Mouse (Mus musculus): Measurements from ENCODE around the gene Fbxo21.

Gene Fbxo21

DNA sequence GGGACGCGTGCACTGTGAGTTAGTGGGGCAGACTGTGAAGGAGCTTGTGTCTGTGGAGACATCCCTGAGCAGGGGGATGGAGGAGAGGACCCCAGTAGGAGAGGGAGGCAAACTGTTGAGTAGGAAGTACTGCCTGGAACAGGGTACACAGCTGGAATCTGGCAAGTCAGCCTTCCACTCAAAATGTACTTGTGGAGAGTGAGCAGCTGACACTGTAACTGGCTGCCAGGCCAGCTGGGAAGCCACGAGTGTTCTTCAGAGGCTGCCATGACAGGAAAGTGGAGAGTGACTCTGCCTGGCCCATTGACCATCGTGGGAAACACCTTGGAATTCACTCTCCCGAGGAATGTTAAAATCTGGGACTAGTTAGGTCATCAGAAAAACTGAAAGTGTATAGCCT lies 5.4 kb downstream of the Fbxo21 start:
- no peak for DNase-seq

DNA sequence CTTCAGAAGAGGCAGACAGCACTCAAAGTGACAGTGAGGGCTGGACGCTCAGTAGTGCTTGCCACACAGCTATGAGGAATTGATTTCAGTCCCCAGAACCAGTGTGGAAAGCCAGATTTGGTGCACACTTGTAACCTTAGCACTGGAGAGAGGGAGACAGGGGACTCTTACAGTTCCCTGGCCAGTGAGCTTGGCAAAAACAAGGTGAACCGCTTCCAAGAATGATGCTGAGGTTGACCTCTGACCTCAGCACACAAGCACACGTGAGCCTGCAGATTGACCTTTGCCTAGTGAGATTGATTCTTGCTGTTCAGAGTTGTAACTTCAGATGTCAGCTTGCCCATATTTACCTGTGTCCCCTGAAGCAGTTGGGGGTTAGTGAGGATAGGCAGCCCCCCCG lies 9.8 kb downstream of the Fbxo21 start:
- DNase-seq = peak; percentile 77

DNA sequence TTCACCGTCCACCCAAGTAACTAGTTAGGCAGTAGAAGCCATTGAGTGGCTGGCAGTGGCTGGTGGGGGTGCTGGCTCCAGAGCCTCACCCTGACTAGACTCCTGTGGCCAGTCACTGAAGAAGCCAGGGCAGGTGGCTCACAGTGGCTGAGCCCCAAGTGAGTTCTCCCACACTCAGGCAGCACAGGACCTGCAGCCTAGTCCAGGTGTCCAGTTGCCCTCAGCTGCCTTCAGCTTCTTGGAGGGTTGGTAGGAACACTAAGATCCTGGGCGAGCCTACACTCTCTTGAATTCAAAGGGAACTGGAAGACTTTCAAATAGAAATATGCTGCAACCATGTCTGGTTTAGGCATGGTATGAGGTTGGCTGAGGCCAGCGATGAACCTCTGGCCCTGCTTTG lies 11.4 kb downstream of the Fbxo21 start:
- DNase-seq = no peak

DNA sequence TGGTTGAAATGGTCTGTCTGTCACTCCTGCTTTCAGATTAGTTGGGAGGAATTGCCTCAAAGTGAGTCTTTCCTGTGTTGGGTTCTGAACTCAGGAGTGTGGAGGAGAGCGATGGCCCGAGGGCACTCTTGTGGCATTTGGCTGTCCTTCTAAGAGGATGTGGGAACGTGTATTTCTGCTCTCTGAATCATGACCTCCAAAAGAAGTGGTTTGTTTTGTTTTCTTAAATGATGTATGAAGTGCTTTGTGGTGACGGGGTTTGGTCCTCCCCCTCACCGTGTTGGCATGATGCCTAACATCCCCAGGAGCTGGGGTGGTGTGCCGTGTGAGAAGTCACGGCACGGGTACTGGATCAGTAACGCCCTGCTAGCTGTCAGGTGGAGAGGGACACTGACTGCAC lies 11.8 kb downstream of the Fbxo21 start:
- no peak for DNase-seq

DNA sequence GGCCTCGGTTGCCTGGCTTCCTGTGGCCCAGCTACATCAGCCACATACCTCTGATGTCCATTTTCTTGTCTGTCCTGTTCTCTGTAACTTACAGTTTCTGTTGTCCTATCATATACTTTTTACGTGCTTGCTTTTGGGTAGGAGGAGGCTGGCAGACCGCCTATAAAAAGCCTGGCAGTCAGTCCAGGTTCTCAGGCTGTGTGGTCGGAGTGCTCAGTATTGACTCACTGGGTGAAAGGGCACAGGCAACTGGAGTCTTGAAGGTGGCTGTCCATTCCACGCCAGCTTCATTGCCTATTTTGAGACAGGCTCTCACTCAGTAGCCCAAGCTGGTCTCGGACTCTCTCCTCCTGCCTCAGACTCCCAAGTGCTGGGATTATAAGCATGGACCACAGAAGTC lies 13.2 kb downstream of the Fbxo21 start:
- DNase-seq = peak; percentile 65

DNA sequence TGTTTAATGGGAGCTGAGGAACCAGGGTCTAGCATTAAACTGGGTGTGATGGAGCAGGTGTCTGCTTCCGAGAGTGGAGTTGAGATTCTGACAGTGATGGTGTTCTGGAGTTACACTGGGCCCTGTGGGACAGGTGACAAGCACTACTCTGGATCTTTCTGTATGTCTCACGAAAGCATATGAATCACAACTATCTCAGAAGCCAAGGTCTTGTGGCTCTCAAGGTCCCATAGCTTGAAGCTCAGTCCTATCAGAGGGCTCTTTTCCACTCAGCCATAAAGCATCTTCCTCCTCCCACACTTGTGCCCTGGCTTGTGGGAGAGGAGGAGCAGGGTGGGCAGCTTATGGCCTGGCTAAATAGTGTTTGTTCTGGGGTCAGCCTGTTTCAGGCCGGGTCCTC lies 14.4 kb downstream of the Fbxo21 start:
- DNase-seq = no peak

DNA sequence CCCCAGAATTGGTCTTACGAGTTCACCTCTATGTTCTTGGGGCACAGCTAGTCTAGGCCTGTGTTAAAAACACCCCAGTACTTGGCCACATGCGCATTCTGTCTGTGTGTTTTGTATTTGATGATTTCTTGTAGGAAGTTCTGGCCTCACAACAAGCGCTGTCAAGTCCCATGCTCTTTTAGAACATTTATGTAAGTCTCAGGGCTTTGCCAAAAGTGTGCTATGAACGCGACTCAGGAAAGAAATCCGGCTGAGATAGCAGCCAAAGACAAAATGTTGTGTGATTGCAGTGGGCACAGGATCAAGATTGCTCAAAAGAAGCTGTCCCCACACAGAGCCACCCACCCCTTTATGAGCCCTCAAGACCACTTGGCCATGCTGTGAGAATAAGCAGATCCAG lies 17.0 kb downstream of the Fbxo21 start:
- no peak for DNase-seq

DNA sequence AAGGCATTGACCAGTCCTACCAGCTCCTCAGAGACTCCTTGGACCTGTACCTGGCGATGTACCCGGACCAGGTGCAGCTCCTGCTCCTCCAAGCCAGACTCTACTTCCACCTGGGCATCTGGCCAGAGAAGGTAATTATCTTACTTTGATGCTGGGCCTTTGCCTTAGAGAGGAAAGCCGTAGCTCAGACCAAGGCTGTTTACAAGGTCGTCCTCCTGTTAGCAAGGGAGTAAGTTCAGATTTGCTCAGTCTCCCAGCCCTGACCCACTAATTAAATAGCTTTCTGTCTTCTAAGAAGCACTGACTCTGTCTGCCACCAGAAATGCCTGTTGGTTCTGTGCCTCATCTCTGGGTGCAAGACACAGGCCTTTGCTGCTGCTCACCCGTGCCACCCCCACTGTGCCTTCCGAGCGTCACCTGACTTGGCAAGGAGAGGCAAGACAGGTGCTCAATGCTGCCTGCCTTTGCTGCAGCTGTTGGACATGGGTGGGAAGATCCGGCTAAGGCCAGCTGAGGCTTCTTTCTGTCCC lies 18.9 kb downstream of the Fbxo21 start:
- DNase-seq = peak; percentile 66

DNA sequence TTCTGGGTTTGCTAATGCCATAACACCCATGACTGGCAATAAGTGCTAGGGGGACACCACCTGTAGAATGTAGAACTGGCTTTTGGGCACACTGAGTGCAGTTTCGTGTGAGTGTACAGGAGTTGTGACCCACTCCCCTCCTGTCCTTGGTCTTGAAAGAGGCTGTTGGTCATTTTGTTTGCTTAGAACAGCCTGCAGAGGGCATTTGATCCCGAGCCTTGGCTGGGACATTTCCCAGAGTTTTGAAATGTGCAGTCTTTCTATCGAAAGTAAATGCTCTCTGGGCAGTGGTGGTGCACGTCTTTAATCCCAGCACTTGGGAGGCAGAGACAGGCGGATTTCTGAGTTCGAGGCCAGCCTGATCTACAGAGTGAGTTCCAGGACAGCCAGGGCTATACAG lies 19.4 kb downstream of the Fbxo21 start:
- no peak for DNase-seq

DNA sequence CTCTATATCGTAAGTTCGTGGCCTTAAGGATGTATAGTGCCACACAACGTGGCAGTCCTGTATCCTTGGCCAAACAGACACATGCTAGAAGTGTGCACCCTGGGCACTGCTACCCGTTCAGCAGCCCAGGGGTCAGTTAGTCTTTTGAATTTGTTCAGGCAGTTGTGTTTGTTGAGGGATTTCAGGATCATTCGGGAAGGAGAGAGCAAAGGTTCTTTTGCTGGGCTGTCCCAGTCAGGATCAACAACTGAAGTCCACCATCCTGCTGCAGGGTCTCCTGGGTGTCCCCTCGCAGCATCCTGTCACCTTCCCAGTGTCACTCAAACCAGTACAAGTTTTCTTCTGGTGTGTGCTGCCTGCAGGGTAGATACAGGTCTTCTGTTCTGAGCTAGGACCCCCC lies 20.1 kb downstream of the Fbxo21 start:
- DNase-seq = no peak

DNA sequence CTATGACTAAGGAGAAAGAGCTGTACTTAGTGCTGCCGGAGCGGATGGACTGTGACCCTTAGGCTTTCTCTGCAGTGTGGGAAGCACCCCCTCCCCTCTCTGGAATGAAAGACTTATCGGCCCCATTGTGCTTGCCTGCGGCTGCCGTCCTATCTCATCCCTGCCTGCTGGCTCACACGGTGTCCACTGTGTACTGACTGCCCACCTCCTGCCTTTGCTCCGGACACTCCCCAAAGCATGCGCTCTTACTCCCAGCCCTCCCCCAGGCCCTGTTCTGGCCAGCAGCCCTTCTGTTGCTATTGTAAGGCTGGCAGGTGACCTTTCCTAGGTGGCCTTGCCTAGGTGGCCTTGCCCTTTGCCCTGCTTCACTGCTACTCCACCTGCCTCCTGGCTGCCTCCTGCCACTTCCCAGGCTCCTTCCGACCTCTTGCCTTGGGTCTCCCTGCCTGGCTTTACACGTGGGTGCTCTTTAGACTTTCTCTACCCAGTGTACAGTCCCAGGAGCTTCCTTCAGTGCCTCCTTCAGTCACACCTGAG lies 21.0 kb downstream of the Fbxo21 start:
- DNase-seq = peak; percentile 52

DNA sequence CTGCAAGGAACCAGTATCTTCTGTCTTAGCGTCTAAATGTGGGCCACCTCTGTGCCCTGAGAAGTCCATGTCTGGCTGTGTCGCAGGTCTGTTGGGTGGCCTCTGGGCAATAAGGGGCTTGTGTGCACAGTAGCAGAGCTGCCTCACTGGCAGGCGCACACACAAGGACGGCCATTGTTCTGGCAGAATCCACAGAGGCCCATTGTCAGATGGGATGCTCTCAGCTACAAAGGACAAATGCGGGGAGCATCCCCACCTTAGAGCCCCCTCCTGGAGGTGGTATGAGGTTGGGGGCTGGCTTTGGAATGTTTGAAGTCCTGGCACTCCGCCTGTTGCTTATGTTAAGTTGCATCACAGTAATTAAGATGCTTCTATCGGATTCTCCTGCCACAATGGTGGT lies 22.5 kb downstream of the Fbxo21 start:
- no peak for DNase-seq

DNA sequence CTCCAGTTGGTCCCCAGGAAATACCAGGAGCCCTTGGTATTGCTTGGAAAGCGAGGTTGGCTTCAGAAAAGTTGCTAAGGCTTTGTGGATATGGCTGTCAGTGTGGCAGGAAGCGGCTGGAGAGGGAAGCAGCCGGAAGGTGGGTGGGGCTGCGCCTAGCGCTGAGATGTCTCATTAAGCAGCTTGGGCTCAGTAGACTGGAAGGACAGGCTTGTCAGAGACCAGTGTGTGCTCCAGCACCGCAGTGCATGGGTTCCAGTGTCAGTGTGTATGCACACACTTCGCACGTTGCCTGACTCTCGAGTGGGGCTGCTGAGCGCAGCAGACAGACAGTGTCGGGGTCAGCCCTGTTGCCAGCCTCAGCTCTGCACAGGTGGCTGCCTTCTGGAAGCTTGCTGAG lies 23.1 kb downstream of the Fbxo21 start:
- DNase-seq = no peak

DNA sequence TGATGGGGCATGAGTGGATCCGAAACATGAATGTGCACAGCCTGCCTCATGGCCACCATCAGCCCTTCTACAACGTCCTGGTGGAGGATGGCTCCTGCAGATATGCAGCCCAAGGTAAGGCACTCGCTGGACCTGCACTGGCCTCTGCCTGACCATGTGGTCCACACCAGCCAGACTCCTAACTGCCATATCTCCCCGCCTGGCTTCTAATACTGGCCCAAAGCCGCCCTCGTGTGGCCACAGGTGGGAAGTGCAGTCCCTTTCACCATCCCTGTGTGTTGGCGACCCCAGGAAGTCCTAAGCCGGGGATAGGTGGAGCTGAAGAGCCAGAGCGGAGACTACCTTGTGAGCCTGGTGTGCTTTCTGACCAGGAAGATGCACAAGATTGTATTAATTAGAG lies 25.5 kb downstream of the Fbxo21 start:
- peak; percentile 79 for DNase-seq

DNA sequence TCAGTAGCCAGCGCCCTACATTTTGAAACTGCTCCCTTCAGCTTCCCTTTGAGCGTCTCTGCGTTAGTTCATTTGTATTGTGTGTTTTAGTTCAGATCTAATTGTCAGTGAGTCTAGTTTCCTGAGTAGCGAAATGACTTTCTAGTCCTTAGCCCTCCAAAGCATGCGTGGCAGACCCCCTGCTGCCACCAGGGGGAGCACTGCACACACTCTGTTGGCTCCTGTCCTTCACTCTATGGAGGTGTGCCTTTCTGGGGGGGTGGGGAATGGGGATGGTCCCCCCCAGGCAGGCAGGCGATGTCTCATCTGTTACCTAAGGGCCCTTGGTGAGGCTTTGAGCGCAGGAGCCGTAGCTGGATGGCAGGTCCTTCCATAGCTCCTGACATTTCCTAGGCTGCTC lies 28.1 kb downstream of the Fbxo21 start:
- peak; percentile 66 for DNase-seq

DNA sequence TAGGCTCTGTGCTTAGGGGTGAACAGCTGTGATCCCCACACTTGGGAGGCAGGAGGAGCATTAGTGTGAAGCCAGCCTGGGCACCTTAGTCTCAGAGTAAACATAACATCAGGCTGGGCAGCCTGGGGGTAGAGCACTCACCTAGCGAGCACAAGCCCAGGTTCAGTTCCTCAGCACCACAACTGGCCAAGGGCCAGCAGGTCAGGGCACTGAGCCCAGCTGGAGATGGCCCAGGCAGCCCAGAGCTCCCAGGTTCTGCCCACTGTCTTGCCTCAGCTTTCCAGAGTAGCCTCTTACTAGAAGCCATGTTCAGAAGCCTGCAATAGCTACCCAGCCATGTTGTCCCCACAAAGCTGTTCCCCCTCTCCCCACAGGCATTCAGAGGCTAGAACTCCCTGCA lies 29.2 kb downstream of the Fbxo21 start:
- peak; percentile 68 for DNase-seq

DNA sequence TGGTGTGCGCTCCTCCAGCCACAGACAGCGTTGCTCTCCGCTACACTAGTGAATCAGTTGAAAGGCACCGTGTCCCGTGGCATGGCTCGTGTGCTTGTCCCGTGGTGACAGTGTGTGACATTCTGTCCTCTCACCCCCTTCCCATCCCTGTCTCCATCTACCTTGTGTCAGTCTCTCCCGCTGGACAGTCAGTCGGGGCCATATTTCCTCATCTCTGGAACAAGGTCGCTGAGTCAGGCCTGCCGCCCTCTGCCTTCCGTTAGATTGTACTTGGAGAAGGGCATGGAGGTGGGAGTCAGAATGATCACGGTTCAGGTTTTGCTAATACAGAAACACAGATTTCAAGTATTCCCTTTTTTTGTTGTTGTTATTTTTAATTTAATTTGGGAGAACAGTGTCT lies 31.8 kb downstream of the Fbxo21 start:
- no peak for DNase-seq

DNA sequence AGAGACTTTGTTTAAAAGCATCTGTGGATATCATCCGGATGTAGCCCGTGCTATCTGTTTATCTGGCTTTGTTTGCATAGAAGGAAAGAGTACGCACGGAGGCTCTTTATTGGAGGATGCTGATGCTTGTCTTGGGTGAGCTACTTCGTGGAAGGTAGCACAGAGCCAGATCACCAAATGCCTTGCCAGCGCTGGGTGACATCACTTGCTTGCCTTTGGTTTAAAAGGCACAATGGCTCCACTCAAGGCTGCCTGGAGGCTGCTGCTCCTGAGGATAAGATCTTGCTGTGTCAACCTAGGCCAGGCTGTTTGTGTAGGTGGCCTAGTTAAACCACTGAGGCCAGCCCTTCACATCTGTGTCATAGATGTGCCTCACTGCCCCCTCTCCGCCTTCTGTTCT lies 34.3 kb downstream of the Fbxo21 start:
- DNase-seq = no peak

DNA sequence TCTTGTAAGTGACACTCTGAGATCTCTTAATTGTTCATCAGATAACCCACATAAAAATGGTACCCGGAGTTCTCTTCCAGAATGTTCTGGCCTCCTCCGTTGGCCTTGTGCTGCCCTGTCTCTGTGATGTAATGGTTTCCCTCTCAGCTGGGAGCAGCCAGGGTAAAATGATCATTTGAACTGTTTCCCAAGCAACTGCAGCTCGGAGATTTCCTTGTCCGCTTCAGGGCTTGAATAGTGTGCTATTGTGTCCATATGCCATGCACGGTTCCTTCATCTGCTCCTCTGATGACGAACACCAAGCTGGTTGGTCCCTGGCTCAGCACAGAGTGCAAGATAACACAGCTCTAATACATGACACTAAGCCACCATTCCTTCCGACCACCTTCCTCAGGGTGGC lies 35.3 kb downstream of the Fbxo21 start:
- DNase-seq = no peak

DNA sequence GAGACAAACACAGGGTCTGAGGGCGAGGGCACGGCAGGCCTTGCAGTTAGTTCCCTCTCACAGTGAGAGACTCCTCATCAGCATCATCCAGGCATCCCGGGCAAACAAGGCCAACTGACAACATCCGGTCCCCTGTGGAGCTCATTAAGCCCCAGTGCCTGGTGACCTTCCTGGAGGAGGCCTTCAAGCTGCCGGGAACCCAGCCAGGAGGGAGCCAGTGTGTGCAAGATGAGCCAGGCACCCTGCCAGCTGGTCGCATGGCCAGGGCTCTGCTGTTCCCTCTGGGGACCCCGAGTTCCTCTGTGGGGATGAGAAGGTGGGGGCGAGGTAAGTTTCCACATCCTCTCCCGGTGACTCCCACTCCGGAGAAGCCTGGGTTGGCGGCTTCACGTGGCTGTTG lies 38.5 kb downstream of the Fbxo21 start:
- DNase-seq = peak; percentile 82

DNA sequence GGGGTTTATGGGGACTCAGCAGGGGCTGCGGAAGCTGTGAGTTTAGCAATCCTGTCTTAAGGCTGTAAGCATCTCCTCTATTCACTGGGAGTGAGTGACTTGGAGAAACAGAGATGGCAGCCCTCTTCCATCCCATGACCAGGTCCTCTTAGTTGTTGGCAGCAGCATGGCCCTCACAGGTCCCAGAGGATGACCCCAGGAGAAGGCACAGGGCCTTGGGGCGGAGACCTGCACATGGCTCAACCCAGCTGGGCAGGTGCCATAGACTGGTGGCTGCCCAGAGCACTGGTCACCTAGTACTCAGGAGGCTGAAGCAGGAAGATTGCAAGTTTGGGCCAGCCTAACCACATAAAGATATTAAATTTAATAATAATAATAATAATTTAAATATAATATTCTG lies 39.1 kb downstream of the Fbxo21 start:
- no peak for DNase-seq

DNA sequence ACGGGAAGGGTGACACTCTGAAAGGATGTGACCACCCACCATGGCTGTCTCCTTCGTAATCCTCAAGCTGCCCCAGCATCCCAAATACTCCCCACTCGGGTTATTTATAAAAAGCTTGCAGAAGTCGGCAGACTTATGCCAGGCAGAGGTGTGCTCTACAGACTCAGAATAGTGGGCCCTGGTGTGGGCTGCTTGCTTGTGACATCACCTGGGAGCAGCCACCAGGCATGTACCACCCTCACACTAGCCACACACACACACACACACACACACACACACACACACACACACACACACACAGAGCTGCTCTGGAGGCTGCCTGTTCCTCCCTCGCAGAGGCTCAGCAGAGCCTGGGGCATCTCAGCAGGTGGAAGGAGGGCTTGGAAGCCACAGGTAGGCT lies 41.0 kb downstream of the Fbxo21 start:
- no peak for DNase-seq

DNA sequence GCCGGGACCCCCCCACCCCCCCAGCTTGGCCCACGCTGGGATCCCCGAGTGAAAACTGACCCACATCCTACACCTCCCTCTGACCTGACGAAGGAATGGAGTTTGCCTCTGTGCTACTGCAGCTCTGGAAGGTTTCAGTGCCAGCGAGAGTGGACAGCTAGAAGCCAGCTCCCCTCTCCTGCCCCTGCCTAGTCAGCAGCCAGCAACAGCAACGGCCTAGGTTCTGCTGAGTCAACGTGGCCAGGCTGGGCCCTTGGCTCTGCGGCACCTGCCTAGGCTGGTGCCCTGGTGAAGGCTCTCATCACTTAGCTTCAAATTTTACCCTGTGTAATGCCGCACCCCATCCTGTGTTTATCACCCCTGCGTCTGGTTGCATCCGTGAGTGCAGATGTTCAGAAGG lies 43.4 kb downstream of the Fbxo21 start:
- DNase-seq = no peak

DNA sequence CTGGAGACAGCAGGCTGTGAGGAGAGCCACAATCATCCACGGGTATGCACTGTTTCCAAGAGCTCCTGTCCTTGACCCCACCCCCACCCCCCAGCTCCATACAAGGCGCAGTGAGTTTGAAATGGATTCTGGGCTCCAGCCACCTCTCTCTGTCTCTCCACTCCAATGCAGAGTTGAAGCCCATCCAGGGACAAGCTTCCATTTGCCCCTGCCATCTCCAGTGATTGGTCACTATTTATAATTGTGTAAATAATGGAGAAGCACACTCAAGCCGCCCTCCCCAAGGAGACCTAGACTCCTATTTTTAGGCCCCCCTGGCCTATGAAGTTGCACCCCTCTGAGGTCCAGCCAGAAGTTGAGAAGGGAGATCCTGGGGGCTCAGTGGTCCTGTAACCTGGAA lies 46.5 kb downstream of the Fbxo21 start:
- no peak for DNase-seq

DNA sequence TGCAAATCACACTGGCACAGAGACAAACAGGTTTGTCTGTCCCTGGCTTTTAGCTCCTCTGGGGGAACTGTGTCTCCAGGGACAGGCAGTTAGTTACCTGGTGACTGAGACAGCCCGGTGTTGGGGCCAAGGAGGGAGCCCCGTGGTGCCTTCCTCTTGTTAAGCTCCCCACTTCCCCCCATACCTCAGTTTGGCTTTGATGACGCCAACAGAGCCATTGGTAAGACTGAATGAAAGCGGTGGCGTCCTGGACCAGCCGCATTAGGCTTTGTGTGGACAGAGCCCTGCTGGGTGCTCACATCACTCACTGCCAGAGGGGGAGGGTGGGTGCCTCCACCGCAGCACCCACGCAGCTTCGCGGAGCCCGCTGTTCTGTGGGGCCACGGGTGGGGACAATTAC lies 49.4 kb downstream of the Fbxo21 start:
- DNase-seq = no peak

DNA sequence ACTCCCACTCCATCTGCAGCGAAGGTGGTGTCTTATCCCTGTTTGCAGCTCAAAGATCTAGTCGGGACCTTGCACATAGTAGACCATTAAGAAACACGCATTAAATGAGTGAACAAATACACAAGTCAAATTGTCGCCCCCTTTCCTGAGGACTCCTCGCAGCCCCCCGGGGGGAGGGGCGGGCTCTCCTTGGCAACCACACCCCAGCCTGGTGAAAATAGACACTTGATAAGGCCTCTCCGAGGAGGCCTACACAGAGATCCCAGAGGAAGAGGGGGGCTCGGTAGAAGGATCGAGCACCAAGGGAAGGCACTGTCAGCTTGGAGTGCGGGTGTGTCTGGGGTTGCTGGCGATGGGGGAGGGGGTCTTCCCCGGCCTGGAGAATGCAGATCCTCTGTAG lies 49.8 kb downstream of the Fbxo21 start:
- DNase-seq = no peak
